Mouse (Mus musculus): Measurements from ENCODE around the gene Ift43.

GRCm38 (mm10) chr12:86082481-86083012 lies at the start of gene Ift43:
- TF ChIP-seq POLR2A (IDR thresholded peaks at IDR 0.05; ENCODE audit: low read depth, low read length) (peak; percentile 71), CTCF (IDR thresholded peaks at IDR 0.05; ENCODE audit: borderline replicate concordance, insufficient read depth, low read length) (no peak)
